12 mouse cellular contexts compared by ENCODE assay signal in genomic region chr7:81599379-81600280, GRCm38 (mm10). TPM values are rescaled to one million over a fixed set of nuclear protein-coding genes. Genes with fewer than 3 reads are reported as not detected.
DNase-seq lines count a peak whose midpoint lies in the region; ATAC-seq and TF ChIP-seq lines count a peak whose summit lies in the region.
"Had no signal": no experiment of that assay in that cellular context is flagged by ENCODE, and none has a peak within 500 bp of the region (broad histone marks: within the 10 kb centered on the region; RNA-seq: fewer than 3 reads in every experiment).

No protein-coding gene starts in this region.

- H3K4me3 ChIP-seq in heart, embryonic 12.5 days = no peak overlapping the region
- no peak overlapping the region for H3K4me3 ChIP-seq in heart, embryonic 11.5 days (ENCODE audit: low read depth, low read length)
- no peak overlapping the region for H3K4me3 ChIP-seq in lung, postnatal 0 days (ENCODE audit: low read depth, low read length)
- H3K4me3 ChIP-seq in limb, embryonic 10.5 days = no peak overlapping the region
- H3K4me3 ChIP-seq in kidney, embryonic 14.5 days (ENCODE audit: low read length) = no peak overlapping the region

- H3K36me3 ChIP-seq in heart, embryonic 12.5 days = peaks cover 40% of the 10 kb centered on the region
- peaks cover 13% of the 10 kb centered on the region for H3K36me3 ChIP-seq in heart, embryonic 11.5 days (ENCODE audit: control insufficient read depth, insufficient read depth, low read length)
- H3K36me3 ChIP-seq in lung, postnatal 0 days (ENCODE audit: insufficient read depth, low read length) = peaks cover 32% of the 10 kb centered on the region
- H3K36me3 ChIP-seq in limb, embryonic 10.5 days = peaks cover 18% of the 10 kb centered on the region
- H3K36me3 ChIP-seq in kidney, embryonic 14.5 days (ENCODE audit: control insufficient read depth, insufficient read depth, low read length) = peaks cover 26% of the 10 kb centered on the region; the same call in 1 of the 2 replicates

- no peak for TF ChIP-seq CTCF in lung, postnatal 0 days (IDR thresholded peaks at IDR 0.05)

- 62% methylated on average over 8 of the region's 8 CpGs for WGBS in heart, embryonic 12.5 days
- WGBS in heart, embryonic 11.5 days (ENCODE audit: insufficient replicate concordance) = 63% methylated on average over 8 of the region's 8 CpGs
- 49% methylated on average over 8 of the region's 8 CpGs for WGBS in lung, postnatal 0 days
- WGBS in limb, embryonic 10.5 days = 75% methylated on average over 8 of the region's 8 CpGs
- WGBS in kidney, embryonic 14.5 days = 57% methylated on average over 8 of the region's 8 CpGs

- TF ChIP-seq EP300 in lung, postnatal 0 days (IDR thresholded peaks at IDR 0.05) = no peak

- no peaks in the 10 kb centered on the region for H3K27me3 ChIP-seq in heart, embryonic 12.5 days (replicated peaks)
- H3K27me3 ChIP-seq in heart, embryonic 11.5 days (ENCODE audit: control insufficient read depth, insufficient read depth, low read length) = no peaks in the 10 kb centered on the region
- no peaks in the 10 kb centered on the region for H3K27me3 ChIP-seq in lung, postnatal 0 days (replicated peaks; ENCODE audit: insufficient read depth, low read length)
- no peaks in the 10 kb centered on the region for H3K27me3 ChIP-seq in limb, embryonic 10.5 days (ENCODE audit: low read depth, poor library complexity, severe bottlenecking)
- H3K27me3 ChIP-seq in kidney, embryonic 14.5 days (ENCODE audit: control insufficient read depth, insufficient read depth, low read length) = no peaks in the 10 kb centered on the region

- no peaks in the 10 kb centered on the region for H3K9me3 ChIP-seq in heart, embryonic 12.5 days (replicated peaks)
- no peaks in the 10 kb centered on the region for H3K9me3 ChIP-seq in heart, embryonic 11.5 days (replicated peaks; ENCODE audit: control insufficient read depth, low read length)
- no peaks in the 10 kb centered on the region for H3K9me3 ChIP-seq in lung, postnatal 0 days (ENCODE audit: low read length)
- H3K9me3 ChIP-seq in limb, embryonic 10.5 days (replicated peaks) = no peaks in the 10 kb centered on the region
- H3K9me3 ChIP-seq in kidney, embryonic 14.5 days (ENCODE audit: control insufficient read depth, low read length) = no peaks in the 10 kb centered on the region

- peaks cover 22% of the 10 kb centered on the region for H3K4me1 ChIP-seq in heart, embryonic 12.5 days (replicated peaks)
- H3K4me1 ChIP-seq in heart, embryonic 11.5 days (ENCODE audit: control insufficient read depth, insufficient read depth, low read length) = peaks cover 7% of the 10 kb centered on the region; the same call in 1 of the 2 replicates
- H3K4me1 ChIP-seq in lung, postnatal 0 days (ENCODE audit: insufficient read depth, low read depth, low read length) = no peaks in the 10 kb centered on the region
- H3K4me1 ChIP-seq in limb, embryonic 10.5 days = no peaks in the 10 kb centered on the region
- H3K4me1 ChIP-seq in kidney, embryonic 14.5 days (ENCODE audit: control insufficient read depth, insufficient read depth, low read length) = 0 out of 2 replicates have a peak, but pooled peaks cover 3% of the 10 kb centered on the region

- H3K9ac ChIP-seq in heart, embryonic 12.5 days = no peak overlapping the region
- no peak overlapping the region for H3K9ac ChIP-seq in heart, embryonic 11.5 days (ENCODE audit: low read depth, low read length)
- H3K9ac ChIP-seq in lung, postnatal 0 days (replicated peaks; ENCODE audit: low read depth) = no peak overlapping the region
- H3K9ac ChIP-seq in kidney, embryonic 14.5 days (ENCODE audit: low read depth, low read length) = no peak overlapping the region
- H3K9ac ChIP-seq: lung, embryonic 14.5 days had no signal

- peak; percentile 43 for DNase-seq in lung, postnatal 0 days (ENCODE audit: low spot score)
- DNase-seq in lung, postnatal 4 days = no peak
- peak; percentile 78 for DNase-seq in brain, adult 2 months (ENCODE audit: low read depth, low spot score)
- DNase-seq in limb, embryonic 10.5 days (ENCODE audit: low spot score) = peak; percentile 19
- no peak for DNase-seq in embryo, embryonic 11 days
- DNase-seq: cerebellum, adult 9-11 months; heart, postnatal 10 days; lung, embryonic 14.5 days had no signal

- ATAC-seq in heart, embryonic 12.5 days (ENCODE audit: insufficient number of reproducible peaks, low FRiP score) = no peak
- ATAC-seq in heart, embryonic 11.5 days (replicated peaks; ENCODE audit: insufficient number of reproducible peaks, low FRiP score, low TSS enrichment) = no peak
- ATAC-seq in lung, postnatal 0 days = peak; percentile 65
- ATAC-seq in kidney, embryonic 14.5 days (ENCODE audit: low FRiP score, low TSS enrichment) = no peak

- no peak overlapping the region for H3K4me2 ChIP-seq in heart, embryonic 12.5 days
- no peak overlapping the region for H3K4me2 ChIP-seq in heart, embryonic 11.5 days
- H3K4me2 ChIP-seq in lung, postnatal 0 days (replicated peaks; ENCODE audit: low read depth, low read length) = no peak overlapping the region
- no peak overlapping the region for H3K4me2 ChIP-seq in kidney, embryonic 14.5 days (replicated peaks; ENCODE audit: low read depth, low read length)
- H3K4me2 ChIP-seq: lung, embryonic 14.5 days had no signal

- peak overlapping the region; percentile 38; the same call in 1 of the 2 replicates for H3K27ac ChIP-seq in heart, embryonic 12.5 days (ENCODE audit: poor library complexity, severe bottlenecking)
- no peak overlapping the region for H3K27ac ChIP-seq in heart, embryonic 11.5 days (ENCODE audit: low read depth, low read length)
- no peak overlapping the region for H3K27ac ChIP-seq in lung, postnatal 0 days (ENCODE audit: low read length)
- no peak overlapping the region for H3K27ac ChIP-seq in limb, embryonic 10.5 days
- H3K27ac ChIP-seq in kidney, embryonic 14.5 days (ENCODE audit: low read depth, low read length) = no peak overlapping the region

RNA-seq across cellular contexts. Expression of gene Whamm, which starts 28.6 kb away (rescaled TPM):
- polyA plus RNA-seq in heart, embryonic 12.5 days (2016; fragmentation: Nextera tagmentation; extraction: Ambion mirVana) = 6.9 and 7.6 TPM in 2 replicates
- polyA plus RNA-seq in heart, embryonic 11.5 days (2014; fragmentation: Nextera tagmentation; extraction: Ambion mirVana) = 5.9 and 6.2 TPM in 2 replicates
- 7.2 and 8.1 TPM in 2 replicates for polyA plus RNA-seq in lung, postnatal 0 days (2015; fragmentation: Nextera tagmentation; extraction: Ambion mirVana)
- 2.6 and 2.7 TPM in 2 replicates for polyA plus RNA-seq in limb, embryonic 10.5 days (2016; fragmentation: Nextera tagmentation; extraction: Ambion mirVana)
- polyA plus RNA-seq in kidney, embryonic 14.5 days (2014; fragmentation: Nextera tagmentation; extraction: Ambion mirVana) = 7.0 and 8.2 TPM in 2 replicates

RNA-seq across cellular contexts. Expression of gene Fsd2, which starts 32.9 kb away (rescaled TPM):
- 65.0 and 65.8 TPM in 2 replicates for polyA plus RNA-seq in heart, embryonic 12.5 days (2016; fragmentation: Nextera tagmentation; extraction: Ambion mirVana)
- 50.9 and 62.4 TPM in 2 replicates for polyA plus RNA-seq in heart, embryonic 11.5 days (2014; fragmentation: Nextera tagmentation; extraction: Ambion mirVana)
- polyA plus RNA-seq in lung, postnatal 0 days (2015; fragmentation: Nextera tagmentation; extraction: Ambion mirVana) = 1.0 and 1.4 TPM in 2 replicates
- 0.08 and 0.15 TPM in 2 replicates for polyA plus RNA-seq in limb, embryonic 10.5 days (2016; fragmentation: Nextera tagmentation; extraction: Ambion mirVana)
- polyA plus RNA-seq in kidney, embryonic 14.5 days (2014; fragmentation: Nextera tagmentation; extraction: Ambion mirVana) = 0.10 TPM in 1 of 2 replicates, not detected in the other
- polyA plus RNA-seq: intestine, embryonic 14.5 days had no signal

Comparison
In these comparisons a context has a peak if more than half of its experiments do, and no peak if none do; other contexts are left out.
1. DNase-seq: peak in lung, postnatal 0 days (single experiment), brain, adult 2 months (single experiment) and limb, embryonic 10.5 days (single experiment); none in lung, postnatal 4 days (0 of 2) and embryo, embryonic 11 days (single experiment).
2. RNA of gene Fsd2, which starts 32.9 kb away (polyA plus RNA-seq): 65.0 to 65.8 TPM in heart, embryonic 12.5 days and 50.9 to 62.4 TPM in heart, embryonic 11.5 days; 1.0 to 1.4 TPM in lung, postnatal 0 days, 0.08 to 0.15 TPM in limb, embryonic 10.5 days and 0.10 TPM in kidney, embryonic 14.5 days; every median in the first group is over 10 times any median in the second.